Mouse (Mus musculus) kidney, adult 8-10 months (tissue): ENCODE data around the gene Vps13a.
A peak's percentile ranks its signal among the peaks of the same experiment; 100 is the strongest.
"Not testable (repeated sequence)": the region's sequence is repeated elsewhere in the genome, so short reads cannot be mapped to it uniquely, and the experiment has no call there.

Source experiments
- DNase-seq, 2 experiments: peaks; one replicate each; pipeline ENCODE4 v3.0.0; 2022

Vps13a gene

GRCm38 (mm10) chr19:16780790-16781384 lies at the start of gene Vps13a:
Vps13a (minus strand) TSS chr19:16780933.
- DNase-seq: peak; percentile 93

- DNase-seq: no peak
Observed at GRCm38 (mm10) chr19:16827657-16828056, 46.9 kb upstream of the Vps13a start.

DNA sequence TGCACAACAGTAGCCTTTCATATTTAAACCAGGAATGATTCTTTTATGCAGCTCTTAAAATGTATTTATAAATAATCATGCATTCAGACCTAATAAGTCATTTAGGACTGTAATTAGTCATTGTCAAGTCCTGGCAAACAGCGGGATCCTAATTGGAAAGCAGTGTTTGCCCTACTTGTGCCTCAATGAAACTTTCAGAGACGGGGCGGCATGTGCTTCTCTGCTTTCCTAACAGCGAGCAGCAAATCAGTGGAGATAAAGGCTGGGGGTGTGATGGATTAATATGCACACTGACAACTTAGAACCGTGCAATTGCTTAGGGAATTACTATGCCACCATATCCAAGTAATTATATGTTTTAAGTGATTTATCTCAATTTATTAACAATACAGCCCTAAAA lies 44.5 kb upstream of the Vps13a start:
- DNase-seq: no peak

GRCm38 (mm10) chr19:16814848-16815247 lies 34.1 kb upstream of the Vps13a start:
- DNase-seq: no peak

DNA sequence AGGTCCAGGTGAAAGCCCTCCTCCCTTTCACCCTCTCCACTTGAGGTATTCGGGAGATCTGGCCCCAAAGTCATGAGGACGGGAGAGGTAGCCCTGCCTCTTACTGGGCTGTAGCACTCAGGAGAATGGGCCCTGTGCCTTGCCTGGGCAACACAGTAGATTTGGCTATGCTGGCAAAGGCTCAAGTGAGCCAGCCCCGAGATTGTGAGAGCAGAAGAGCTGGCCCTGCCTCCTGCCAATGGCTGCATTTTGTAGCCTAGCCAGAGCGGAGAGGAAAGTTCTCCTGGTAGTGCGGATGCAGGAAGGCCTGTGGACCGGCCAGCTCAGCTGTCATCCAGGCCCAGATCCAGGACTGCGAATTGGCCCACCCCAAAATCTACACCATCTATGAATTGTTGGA lies 32.6 kb upstream of the Vps13a start:
- DNase-seq: no peak

DNA sequence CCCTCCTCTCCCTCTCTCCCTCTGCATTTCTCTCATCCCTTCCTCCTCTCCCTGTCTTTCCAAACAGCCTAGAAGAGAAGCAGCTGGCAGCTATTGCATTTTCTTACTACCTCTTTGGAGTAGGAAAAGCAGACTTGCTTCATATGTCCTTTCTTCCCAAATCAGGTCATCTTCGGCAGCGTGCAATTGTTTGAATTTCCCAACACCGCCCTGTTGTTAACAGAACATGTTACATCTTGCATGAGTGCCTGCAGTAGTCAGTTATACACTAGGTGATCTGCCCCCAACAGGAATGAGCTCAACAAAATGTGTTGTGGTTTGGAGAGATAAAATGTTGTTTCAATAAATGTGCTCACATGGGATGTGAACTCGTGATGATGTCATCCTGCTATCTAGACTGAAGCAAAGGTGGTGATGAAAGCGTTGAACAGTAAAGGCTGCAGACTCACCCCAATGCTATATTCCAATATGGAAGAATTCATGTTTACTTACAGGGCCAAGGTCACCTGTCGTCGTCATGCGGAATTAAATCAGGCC lies 31.4 kb upstream of the Vps13a start:
- DNase-seq: no peak

GRCm38 (mm10) chr19:16805102-16805501 lies 24.4 kb upstream of the Vps13a start:
- no peak for DNase-seq

GRCm38 (mm10) chr19:16804578-16804977 lies 23.8 kb upstream of the Vps13a start:
- no peak for DNase-seq

DNA sequence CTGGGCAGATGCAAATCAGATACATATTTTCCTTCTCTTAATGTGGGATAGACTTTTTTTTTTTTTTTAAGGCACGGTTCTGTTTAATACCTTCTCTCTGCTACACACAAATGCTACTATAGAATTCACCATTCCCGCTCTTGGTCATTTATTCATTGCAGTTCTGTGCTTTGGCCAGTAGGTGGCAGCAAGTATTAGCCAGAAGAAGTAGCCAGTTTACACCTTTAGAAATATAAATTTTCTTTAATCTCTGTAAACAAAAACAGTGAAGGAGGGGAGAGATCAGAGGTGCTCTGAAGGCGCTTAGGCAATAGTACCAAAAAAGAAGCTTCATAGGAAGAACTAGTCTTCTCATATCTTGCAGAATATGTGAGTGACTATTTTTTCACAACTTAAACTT lies 22.0 kb upstream of the Vps13a start:
- DNase-seq: peak in 1 of 2 experiments; percentile 32

- DNase-seq: no peak
Observed at GRCm38 (mm10) chr19:16802123-16802522, 21.4 kb upstream of the Vps13a start.

DNA sequence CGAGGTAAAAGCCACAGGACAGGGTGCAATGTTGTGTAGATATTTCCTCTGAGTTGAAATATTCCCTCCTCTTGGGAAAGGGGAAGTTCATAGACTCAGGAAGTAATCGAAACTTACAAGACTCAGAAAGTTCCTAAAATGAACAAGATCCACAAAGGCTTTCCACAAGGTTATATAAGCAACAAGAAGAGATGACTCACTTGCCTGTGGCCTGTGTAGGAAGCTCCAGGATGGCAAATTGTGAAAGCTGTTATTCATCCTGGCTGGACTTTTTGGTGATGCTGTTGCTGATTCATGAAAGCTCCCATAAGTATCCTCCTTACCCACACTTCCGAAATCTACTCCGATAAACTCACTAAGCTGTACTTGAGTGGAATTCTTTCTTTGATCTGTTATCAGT lies 17.2 kb upstream of the Vps13a start:
- no peak for DNase-seq

DNA sequence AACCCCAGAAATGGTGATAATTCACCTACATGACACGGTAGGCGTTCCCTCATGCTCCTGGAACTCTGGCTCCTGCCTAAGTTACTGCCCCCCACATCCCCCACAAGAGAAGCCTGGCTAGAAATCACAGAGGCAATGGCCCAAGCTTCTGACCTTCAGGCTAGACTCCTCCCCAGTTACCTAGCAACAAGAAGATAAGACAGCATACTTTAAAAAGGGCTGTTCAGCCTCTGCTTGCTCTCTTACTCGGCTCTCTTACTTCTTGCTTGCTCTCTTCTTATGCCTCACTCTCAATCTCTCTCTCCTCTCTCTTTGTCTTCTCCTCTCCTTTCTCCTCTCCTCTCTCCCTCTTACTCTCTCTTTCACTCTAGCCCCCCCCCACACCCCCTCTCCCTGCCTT lies 13.8 kb upstream of the Vps13a start:
- DNase-seq: not testable (repeated sequence)

DNA sequence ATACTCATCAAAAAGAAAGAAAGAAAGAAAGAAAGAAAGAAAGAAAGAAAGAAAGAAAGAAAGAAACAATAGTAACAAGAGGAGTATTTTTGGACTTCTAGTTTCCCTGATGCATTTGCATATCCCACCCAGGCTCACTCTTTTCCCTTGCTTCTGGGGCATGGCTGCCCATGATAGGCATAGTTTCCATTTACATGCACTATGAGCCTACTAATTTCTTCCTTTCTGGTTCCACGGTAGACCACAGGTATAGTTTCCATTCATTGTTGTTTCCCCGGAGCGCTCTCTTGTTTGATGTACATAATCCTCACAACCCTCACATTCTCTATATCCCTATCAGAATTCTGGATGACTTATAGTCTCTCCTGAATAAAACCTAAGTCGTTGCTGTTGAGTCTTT lies 9.2 kb upstream of the Vps13a start:
- DNase-seq: no peak

- DNase-seq: no peak
Observed at GRCm38 (mm10) chr19:16784879-16785278, 4.1 kb upstream of the Vps13a start.

DNA sequence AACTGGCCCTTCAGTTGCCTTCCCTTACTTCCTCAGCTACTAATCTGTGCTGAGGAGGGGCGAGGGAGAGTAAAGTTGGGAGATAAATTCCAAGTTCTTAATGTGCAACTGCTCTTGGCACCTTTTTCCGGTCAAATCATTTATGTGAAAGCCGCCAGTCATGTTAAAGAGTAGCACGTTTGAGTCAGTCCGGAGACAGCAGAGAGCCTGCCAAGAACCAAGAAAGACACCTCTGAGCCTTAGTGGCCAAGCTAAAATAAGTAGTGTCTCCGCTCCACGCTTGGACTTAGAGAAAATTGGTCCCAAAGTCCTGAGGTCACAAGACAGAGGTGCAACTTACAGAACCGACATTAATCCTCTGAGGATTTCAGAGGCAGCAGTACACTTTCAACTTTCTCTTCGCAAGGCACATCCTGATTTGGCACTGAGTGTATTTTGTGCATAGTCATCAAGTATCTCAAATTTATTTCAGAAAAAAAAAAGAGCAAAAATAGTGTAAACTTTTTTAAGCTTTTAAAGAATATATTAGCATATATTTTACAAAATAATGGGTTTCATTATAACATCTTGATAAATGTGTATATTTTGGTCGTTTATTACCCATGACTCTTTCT lies 780 bp upstream of the Vps13a start:
- peak in 1 of 2 experiments; percentile 67 for DNase-seq

- peak; percentile 73 to 80 for DNase-seq
Observed at GRCm38 (mm10) chr19:16780251-16780783, 416 bp downstream of the Vps13a start.

- DNase-seq: no peak
Observed at GRCm38 (mm10) chr19:16779786-16780185, 947 bp downstream of the Vps13a start.

GRCm38 (mm10) chr19:16779281-16779680 lies 1.5 kb downstream of the Vps13a start:
- DNase-seq: peak; percentile 24 to 46

GRCm38 (mm10) chr19:16778578-16778977 lies 2.2 kb downstream of the Vps13a start:
- no peak for DNase-seq

GRCm38 (mm10) chr19:16777901-16778300 lies 2.8 kb downstream of the Vps13a start:
- no peak for DNase-seq

- not testable (repeated sequence) for DNase-seq
Observed at GRCm38 (mm10) chr19:16777391-16777790, 3.3 kb downstream of the Vps13a start.

- no peak for DNase-seq
Observed at GRCm38 (mm10) chr19:16773237-16774016, 7.3 kb downstream of the Vps13a start.

DNA sequence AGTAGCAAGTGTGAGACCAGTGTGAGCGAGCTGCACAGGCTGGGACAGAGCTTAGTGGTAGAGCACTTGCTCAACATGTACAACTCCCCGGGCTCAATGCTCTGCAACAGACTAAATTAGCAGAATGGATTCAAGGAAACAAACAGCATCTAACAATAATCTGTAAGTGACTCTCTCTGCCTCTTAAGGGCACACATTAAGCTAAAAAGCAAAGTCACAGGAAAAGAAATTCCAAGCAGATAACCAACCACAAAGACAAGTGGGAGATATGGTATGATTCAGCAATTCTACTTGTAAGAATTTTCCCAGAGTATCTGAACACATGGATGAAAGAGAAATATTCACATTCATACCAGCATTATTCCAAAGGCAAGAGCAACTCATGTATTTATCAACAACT lies 13.3 kb downstream of the Vps13a start:
- DNase-seq: no peak

DNA sequence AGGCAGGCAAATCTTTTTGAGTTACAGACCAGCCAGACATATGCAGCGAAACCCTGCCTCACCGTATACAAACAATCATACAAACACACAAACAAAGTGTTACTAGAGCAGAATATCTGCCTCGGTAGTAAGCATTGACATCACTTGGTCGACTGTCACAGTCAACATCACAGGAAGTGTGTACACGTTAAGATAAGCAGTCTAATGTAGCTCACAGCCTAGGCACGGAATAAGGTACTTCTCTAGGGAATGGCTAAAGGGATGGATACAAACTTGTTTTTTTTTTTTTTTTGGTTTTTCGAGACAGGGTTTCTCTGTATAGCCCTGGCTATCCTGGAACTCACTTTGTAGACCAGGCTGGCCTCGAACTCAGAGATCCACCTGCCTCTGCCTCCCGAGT lies 23.3 kb downstream of the Vps13a start:
- not testable (repeated sequence) for DNase-seq
